Mouse (Mus musculus) cerebellum, adult 2 months (tissue): ENCODE results near the gene Ctsg. TPM values are rescaled to one million over a fixed set of nuclear protein-coding genes. Genes with fewer than 3 reads are reported as not detected.

ENCODE experiments used
- DNase-seq, 2 experiments: peaks; one replicate each; pipeline ENCODE4 v3.0.0; 2021
- H3K27ac ChIP-seq: fragments of 200-500 bp; 2 replicates; pipeline ENCODE4 v1.5.1; 2012; ENCODE audit warnings: low read length, control low read depth, inconsistent platforms; ENCODE audit not compliant: insufficient read depth
- H3K27me3 ChIP-seq: fragments of 200-500 bp; 2 replicates; pipeline ENCODE4 v1.6.1; 2012; ENCODE audit warnings: inconsistent platforms, mild to moderate bottlenecking, low read length, moderate library complexity; ENCODE audit not compliant: control insufficient read depth, insufficient read depth
- H3K4me1 ChIP-seq: fragments of 200-500 bp; 2 replicates; pipeline ENCODE4 v1.6.1; 2011; ENCODE audit warnings: low read length; ENCODE audit not compliant: control insufficient read depth, insufficient read depth
- H3K4me3 ChIP-seq: fragments of 200-500 bp; replicated peaks from 2 replicates; pipeline ENCODE3; 2011; ENCODE audit warnings: mild to moderate bottlenecking, low read depth, low read length, control low read depth; ENCODE audit not compliant: insufficient read depth
- CTCF ChIP-seq: fragments of 200-500 bp; IDR thresholded peaks from 2 replicates; pipeline ENCODE4 v1.5.1; 2011; ENCODE audit warnings: low read depth, mild to moderate bottlenecking, control low read depth, low read length, moderate library complexity, borderline replicate concordance; ENCODE audit not compliant: insufficient read depth
- POLR2A ChIP-seq: fragments of 200-500 bp; IDR thresholded peaks from 2 replicates; pipeline ENCODE4 v1.6.1; 2011; ENCODE audit warnings: low read length, control low read depth, borderline replicate concordance; ENCODE audit not compliant: insufficient read depth
- WGBS: fragments of 180-500 bp; shearing (Covaris S2); methylation state at CpG from one replicate; pipeline ENCODE4 v1.1.7; 2018; 5-methylcytosine and 5-hydroxymethylcytosine counted together
- polyA plus RNA-seq: library from polyadenylated mRNA; depleted of rRNA; stranded (reverse); fragments of >200 nt; gene quantifications from 2 replicates; pipeline ENCODE4 v1.2.3, GENCODE M21; 2012; rRNA removed

Ctsg gene
- polyA plus RNA-seq, 1 experiment = not detected

DNA sequence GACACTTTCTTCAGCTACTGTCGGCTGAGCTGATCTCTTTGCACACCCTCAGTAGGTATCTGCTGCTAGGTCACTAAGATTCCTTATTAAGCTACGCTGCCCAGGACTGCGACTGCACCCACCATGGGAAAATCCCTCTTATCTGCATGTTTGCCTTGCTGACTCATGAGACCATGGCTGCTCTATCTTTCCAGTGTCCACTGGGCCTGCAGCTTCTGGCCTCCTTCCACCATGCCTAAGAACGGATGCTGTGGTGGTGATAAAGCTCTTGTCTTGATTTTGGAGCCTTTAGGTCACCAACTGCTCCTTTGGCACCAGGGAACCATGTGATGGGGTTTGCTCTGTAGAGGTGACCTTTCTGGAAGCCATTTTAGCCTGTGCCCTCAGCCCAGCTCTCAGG, 44.7 kb downstream of the Ctsg start:
- 75% methylated on average over 4 of the region's 4 CpGs for WGBS
- DNase-seq = no peak
- no peak overlapping the region for H3K4me3 ChIP-seq
- no peak for TF ChIP-seq POLR2A
- TF ChIP-seq CTCF = no peak
- H3K27ac ChIP-seq = no peak overlapping the region
- H3K4me1 ChIP-seq = no peaks in the 10 kb centered on the region
- H3K27me3 ChIP-seq = no peaks in the 10 kb centered on the region

DNA sequence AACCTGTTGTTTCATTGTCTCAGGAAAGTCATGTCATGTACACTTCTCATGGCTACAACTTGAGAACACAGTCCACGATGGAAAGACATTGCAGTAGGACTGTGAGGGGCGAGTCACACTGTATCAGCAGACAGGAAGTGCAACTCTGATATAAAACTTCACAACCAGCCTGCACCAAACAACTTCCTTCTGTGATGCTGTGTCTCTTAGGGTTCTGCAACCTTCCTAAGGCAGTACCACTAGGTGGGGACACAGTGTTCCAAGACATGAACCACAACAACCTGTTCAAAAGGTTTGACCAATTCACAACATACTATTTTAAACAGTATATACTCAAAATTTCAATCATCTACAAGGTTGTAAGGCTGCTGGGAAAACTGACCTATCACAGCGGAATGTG, 47.0 kb downstream of the Ctsg start:
- Histone ChIP-seq H3K4me3 (no peak overlapping the region), H3K4me1 (no peaks in the 10 kb centered on the region), H3K27me3 (no peaks in the 10 kb centered on the region), H3K27ac (no peak overlapping the region)
- TF ChIP-seq CTCF (no peak), POLR2A (no peak)
- no peak for DNase-seq
- 78% methylated on average over 3 of the region's 3 CpGs for WGBS

Other genes with a start within 250 kb of the Ctsg start
- 4.5 and 4.8 TPM in 2 replicates for gene Nynrin, start 248.6 kb downstream of the Ctsg start, polyA plus RNA-seq
- 534 and 635 TPM in 2 replicates for gene Cbln3, start 218.2 kb downstream of the Ctsg start, polyA plus RNA-seq
- gene Khnyn, start 217.6 kb downstream of the Ctsg start, polyA plus RNA-seq = 47.4 and 52.8 TPM in 2 replicates
- 214 and 218 TPM in 2 replicates for gene Sdr39u1, start 202.3 kb downstream of the Ctsg start, polyA plus RNA-seq
- gene Cma1, start 157.9 kb downstream of the Ctsg start, polyA plus RNA-seq = not detected in 2 replicates
- not detected in 2 replicates for gene Cma2, start 151.6 kb downstream of the Ctsg start, polyA plus RNA-seq
- not detected in 2 replicates for gene Mcpt1, start 84.6 kb downstream of the Ctsg start, polyA plus RNA-seq
- not detected in 2 replicates for gene Mcpt9, start 72.1 kb downstream of the Ctsg start, polyA plus RNA-seq
- gene Mcpt2, start 60.5 kb downstream of the Ctsg start, polyA plus RNA-seq = not detected in 2 replicates
- gene Mcpt4, start 40.3 kb downstream of the Ctsg start, polyA plus RNA-seq = 0.13 TPM in 1 of 2 replicates, not detected in the other
- gene Mcpt8, start 17.3 kb downstream of the Ctsg start, polyA plus RNA-seq = not detected in 2 replicates
- gene Gzme, start 18.1 kb upstream of the Ctsg start, polyA plus RNA-seq = not detected in 2 replicates
- not detected in 2 replicates for gene Gzmd, start 30.0 kb upstream of the Ctsg start, polyA plus RNA-seq
- gene Gzmg, start 57.0 kb upstream of the Ctsg start, polyA plus RNA-seq = not detected in 2 replicates
- not detected in 2 replicates for gene Gzmn, start 72.0 kb upstream of the Ctsg start, polyA plus RNA-seq
- not detected in 2 replicates for gene Gzmf, start 108.8 kb upstream of the Ctsg start, polyA plus RNA-seq
- not detected in 2 replicates for gene Gzmc, start 132.1 kb upstream of the Ctsg start, polyA plus RNA-seq
- gene Gzmb, start 159.7 kb upstream of the Ctsg start, polyA plus RNA-seq = 0.14 TPM in 1 of 2 replicates, not detected in the other